Mouse (Mus musculus): Measurements from ENCODE around the gene Supt6. TPM values are rescaled to one million over a fixed set of nuclear protein-coding genes. Genes with fewer than 3 reads are reported as not detected.

The Supt6 gene
- total and polyA plus RNA-seq, 3 experiments: 30.4 to 99.9 (median 65.5) TPM

DNA sequence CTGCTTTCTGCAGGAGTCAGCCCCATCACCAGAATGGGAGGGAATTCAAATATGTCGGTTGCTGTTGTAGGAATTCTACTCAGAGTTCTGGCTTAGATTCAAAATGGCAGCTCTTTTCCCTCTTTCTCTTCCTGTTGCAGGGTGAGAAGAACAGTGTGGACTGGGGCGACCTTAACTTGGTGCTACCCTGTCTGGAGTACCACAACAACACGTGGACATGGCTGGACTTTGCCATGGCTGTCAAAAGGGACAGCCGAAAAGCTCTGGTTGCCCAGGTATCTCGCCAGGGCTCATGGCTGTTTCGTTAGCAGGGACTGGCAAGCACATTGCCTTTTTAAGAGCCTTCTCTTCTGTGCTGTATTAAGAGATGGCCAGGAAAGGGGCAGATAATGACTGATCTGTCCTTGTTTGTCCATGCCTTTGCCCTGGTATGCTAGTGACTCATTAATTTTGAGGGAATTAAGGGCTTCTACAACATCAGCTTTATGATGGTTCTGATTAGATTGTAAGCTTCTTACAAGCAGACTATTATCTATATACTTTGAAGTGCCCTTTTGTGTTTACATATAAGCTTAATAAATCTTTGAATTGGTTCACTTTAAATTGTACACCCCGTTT lies 43.5 kb upstream of the Supt6 start:
- no peak for DNase-seq (ENCODE audit: extremely low read depth)
- Histone ChIP-seq H3K4me1 (ENCODE audit: control insufficient read depth in 1 of 2, insufficient read depth in 2 of 2) (no peaks in the 10 kb centered on the region), H3K36me3 (replicated peaks in 1 of 2; ENCODE audit: control insufficient read depth in 1 of 2, insufficient read depth in 1 of 2, low read length in 1 of 2) (peaks cover 70 to 92% of the 10 kb centered on the region in 2 experiments), H3K9me3 (replicated peaks; ENCODE audit: low read length) (no peaks in the 10 kb centered on the region), H3K9ac (ENCODE audit: insufficient read depth, low read depth) (no peak overlapping the region), H3K27ac (ENCODE audit: insufficient read depth, low read depth) (no peak overlapping the region), H3K27me3 (replicated peaks) (no peaks in the 10 kb centered on the region), H3K79me2 (replicated peaks; ENCODE audit: control insufficient read depth, extremely low read depth, insufficient read depth, poor library complexity, severe bottlenecking) (no peaks in the 10 kb centered on the region), H3K4me2 (ENCODE audit: insufficient read depth, low read depth, poor library complexity, severe bottlenecking) (no peak overlapping the region), H3K4me3 (replicated peaks in 1 of 3; ENCODE audit: low read depth in 2 of 3, low read length in 2 of 3, poor library complexity in 1 of 3) (no peak overlapping the region)
- in situ Hi-C loops (cut with MboI; ENCODE audit: low pct_ligation_motif_present, low pct_unique_long_range_greater_than_20kb, low sequenced_read_pairs) (no loop called here), dilution Hi-C loops (cut with MboI; ENCODE audit: extremely low pct_ligation_motif_present, extremely low pct_unique_long_range_greater_than_20kb, low sequenced_read_pairs) (no loop called here)
- TF ChIP-seq ZMIZ1 (IDR thresholded peaks at IDR 0.05; ENCODE audit: low read depth, low read length): no peak

DNA sequence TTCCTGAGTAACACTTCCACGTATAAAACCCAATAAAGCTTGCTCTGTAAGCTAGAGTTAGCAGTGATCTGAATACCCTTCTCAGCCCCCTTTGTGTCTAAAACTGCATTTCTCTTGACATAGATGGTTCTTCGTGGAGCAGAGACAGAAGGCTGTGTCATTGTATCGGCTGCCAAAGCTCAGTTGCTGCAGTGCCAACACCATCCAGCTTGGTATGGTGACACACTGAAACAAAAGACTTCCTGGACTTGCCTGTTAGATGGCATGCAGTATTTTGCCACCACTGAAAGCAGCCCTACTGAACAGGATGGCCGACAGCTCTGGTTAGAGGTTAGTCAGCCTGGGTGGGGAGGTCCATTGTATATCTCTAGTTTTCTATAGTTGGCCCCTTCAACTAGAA lies 33.8 kb upstream of the Supt6 start:
- TF ChIP-seq ZMIZ1 (IDR thresholded peaks at IDR 0.05; ENCODE audit: low read depth, low read length): no peak
- no peak for TF ChIP-seq MAZ (IDR thresholded peaks at IDR 0.05; ENCODE audit: low read depth, low read length)
- no peak for TF ChIP-seq CTCF (conservative IDR thresholded peaks at IDR 0.05 in 1 of 2, IDR thresholded peaks at IDR 0.05 in 1 of 2; ENCODE audit: low read depth in 2 of 2, low read length in 2 of 2)
- no peak for TF ChIP-seq RCOR1 (conservative IDR thresholded peaks at IDR 0.05; ENCODE audit: low read depth, low read length)
- no peak for TF ChIP-seq MEF2A (IDR thresholded peaks at IDR 0.05; ENCODE audit: borderline replicate concordance, low read depth, low read length)
- TF ChIP-seq EP300 (IDR thresholded peaks at IDR 0.05; ENCODE audit: low read length): no peak
- no peak for TF ChIP-seq ELF1 (IDR thresholded peaks at IDR 0.05; ENCODE audit: low read depth, low read length)
- TF ChIP-seq NRF1 (IDR thresholded peaks at IDR 0.05; ENCODE audit: low read depth, low read length): no peak
- TF ChIP-seq JUND (conservative IDR thresholded peaks at IDR 0.05; ENCODE audit: low read depth, low read length): no peak
- no peak for TF ChIP-seq BHLHE40 (IDR thresholded peaks at IDR 0.05; ENCODE audit: low read depth, low read length)
- TF ChIP-seq USF2 (conservative IDR thresholded peaks at IDR 0.05; ENCODE audit: low read depth, low read length): no peak
- TF ChIP-seq JUN (IDR thresholded peaks at IDR 0.05; ENCODE audit: insufficient read depth, low read depth, low read length): no peak
- no peak for TF ChIP-seq ZKSCAN1 (IDR thresholded peaks at IDR 0.05; ENCODE audit: borderline replicate concordance, low read depth, low read length)
- TF ChIP-seq MYC (IDR thresholded peaks at IDR 0.05; ENCODE audit: low read depth, low read length): no peak
- no peak for TF ChIP-seq NELFE (IDR thresholded peaks at IDR 0.05; ENCODE audit: low read depth, low read length)
- H3K4me1 ChIP-seq (ENCODE audit: control insufficient read depth in 1 of 2, insufficient read depth in 2 of 2): no peaks in the 10 kb centered on the region
- no peaks in the 10 kb centered on the region for H3K9me3 ChIP-seq (replicated peaks; ENCODE audit: low read length)
- H3K27me3 ChIP-seq (replicated peaks): no peaks in the 10 kb centered on the region
- no peaks in the 10 kb centered on the region for H3K79me2 ChIP-seq (replicated peaks; ENCODE audit: control insufficient read depth, extremely low read depth, insufficient read depth, poor library complexity, severe bottlenecking)
- no peak overlapping the region for H3K27ac ChIP-seq (ENCODE audit: insufficient read depth, low read depth)
- dilution Hi-C loops (cut with MboI; ENCODE audit: extremely low pct_ligation_motif_present, extremely low pct_unique_long_range_greater_than_20kb, low sequenced_read_pairs): no loop called here
- H3K4me2 ChIP-seq (ENCODE audit: insufficient read depth, low read depth, poor library complexity, severe bottlenecking): no peak overlapping the region
- peaks cover 81 to 96% of the 10 kb centered on the region in 2 experiments for H3K36me3 ChIP-seq (replicated peaks in 1 of 2; ENCODE audit: control insufficient read depth in 1 of 2, insufficient read depth in 1 of 2, low read length in 1 of 2)
- no peak overlapping the region for H3K9ac ChIP-seq (ENCODE audit: insufficient read depth, low read depth)
- no peak for DNase-seq (ENCODE audit: extremely low read depth)
- in situ Hi-C loops (cut with MboI; ENCODE audit: low pct_ligation_motif_present, low pct_unique_long_range_greater_than_20kb, low sequenced_read_pairs): no loop called here
- no peak overlapping the region for H3K4me3 ChIP-seq (replicated peaks in 1 of 3; ENCODE audit: low read depth in 2 of 3, low read length in 2 of 3, poor library complexity in 1 of 3)

All from CH12.LX (cell line).